Mouse (Mus musculus) spleen, adult 12 weeks (tissue): ENCODE results near the gene Lrrc8b.

Experiments
- DNase-seq: peaks from one replicate; pipeline ENCODE4 v3.0.0; 2022; ENCODE audit warnings: low spot score

Gene Lrrc8b

GRCm38 (mm10) chr5:105415198-105415791 lies at the start of gene Lrrc8b:
Gene Lrrc8b (plus strand): TSS chr5:105415775.
- DNase-seq, result peak; percentile 69

GRCm38 (mm10) chr5:105381482-105381881 lies 34.1 kb upstream of the Lrrc8b start:
- no peak for DNase-seq

- DNase-seq, result no peak
These were observed 25.2 kb upstream of the Lrrc8b start for GRCm38 (mm10) chr5:105390346-105390745.

GRCm38 (mm10) chr5:105393731-105394130 lies 21.8 kb upstream of the Lrrc8b start:
- no peak for DNase-seq

- DNase-seq, result no peak
These were observed 20.4 kb upstream of the Lrrc8b start for GRCm38 (mm10) chr5:105395188-105395587.

- DNase-seq, result no peak
These were observed 16.6 kb upstream of the Lrrc8b start for GRCm38 (mm10) chr5:105398966-105399365.

GRCm38 (mm10) chr5:105399631-105400423 lies 15.7 kb upstream of the Lrrc8b start:
- DNase-seq, result peak; percentile 37

- DNase-seq, result no peak
These were observed 14.9 kb upstream of the Lrrc8b start for GRCm38 (mm10) chr5:105400424-105401375.

- no peak for DNase-seq
These were observed 14.0 kb upstream of the Lrrc8b start for GRCm38 (mm10) chr5:105401536-105401935.

- DNase-seq, result peak; percentile 60
These were observed 10.6 kb upstream of the Lrrc8b start for GRCm38 (mm10) chr5:105404961-105405360.

GRCm38 (mm10) chr5:105407661-105408060 lies 7.9 kb upstream of the Lrrc8b start:
- no peak for DNase-seq

- DNase-seq, result peak; percentile 69
These were observed 6.5 kb upstream of the Lrrc8b start for GRCm38 (mm10) chr5:105409092-105409491.

- no peak for DNase-seq
These were observed 4.9 kb upstream of the Lrrc8b start for GRCm38 (mm10) chr5:105410521-105411293.

- no peak for DNase-seq
These were observed 4.3 kb upstream of the Lrrc8b start for GRCm38 (mm10) chr5:105411294-105411570.

GRCm38 (mm10) chr5:105411768-105412167 lies 3.8 kb upstream of the Lrrc8b start:
- no peak for DNase-seq

GRCm38 (mm10) chr5:105412634-105413033 lies 2.9 kb upstream of the Lrrc8b start:
- no peak for DNase-seq

GRCm38 (mm10) chr5:105414341-105415120 lies 1.0 kb upstream of the Lrrc8b start:
- DNase-seq, result no peak

GRCm38 (mm10) chr5:105415951-105416675 lies 538 bp downstream of the Lrrc8b start:
- peak; percentile 18 for DNase-seq

- DNase-seq, result no peak
These were observed 1.6 kb downstream of the Lrrc8b start for GRCm38 (mm10) chr5:105417217-105417616.

- no peak for DNase-seq
These were observed 2.8 kb downstream of the Lrrc8b start for GRCm38 (mm10) chr5:105418364-105418763.
